Mouse (Mus musculus) liver, adult 2 months (tissue): ENCODE results near the gene Pdcd7. TPM values are rescaled to one million over a fixed set of nuclear protein-coding genes. Genes with fewer than 3 reads are reported as not detected.

ENCODE experiments used
- DNase-seq: peaks from one replicate; pipeline ENCODE4 v3.0.0-alpha.2; 2011; ENCODE audit warnings: low read depth, low spot score; ENCODE audit errors: extremely low read depth
- H3K27ac ChIP-seq: fragments of 200-500 bp; replicated peaks from 2 replicates; pipeline ENCODE4 v1.5.1; 2012; ENCODE audit warnings: low read depth, mild to moderate bottlenecking, control low read depth, inconsistent platforms, low read length; ENCODE audit not compliant: insufficient read depth
- H3K27me3 ChIP-seq: fragments of 200-500 bp; 2 replicates; pipeline ENCODE4 v1.6.1; 2012; ENCODE audit warnings: mild to moderate bottlenecking, moderate library complexity, low read length, inconsistent platforms; ENCODE audit not compliant: control insufficient read depth, insufficient read depth
- H3K36me3 ChIP-seq: fragments of 200-500 bp; 2 replicates; pipeline ENCODE4 v1.6.1; 2012; ENCODE audit warnings: low read length, inconsistent platforms; ENCODE audit not compliant: control insufficient read depth, insufficient read depth
- H3K4me1 ChIP-seq: fragments of 200-500 bp; 2 replicates; pipeline ENCODE4 v1.6.1; 2011; ENCODE audit warnings: low read length; ENCODE audit not compliant: control insufficient read depth, insufficient read depth
- H3K4me3 ChIP-seq: fragments of 200-500 bp; 2 replicates; pipeline ENCODE4 v1.5.1; 2011; ENCODE audit warnings: low read depth, mild to moderate bottlenecking, control low read depth, low read length, moderate library complexity; ENCODE audit not compliant: insufficient read depth
- H3K79me2 ChIP-seq: fragments of 200-500 bp; 2 replicates; pipeline ENCODE4 v1.6.1; 2012; ENCODE audit warnings: inconsistent platforms, mild to moderate bottlenecking, low read length, moderate library complexity; ENCODE audit not compliant: control insufficient read depth, insufficient read depth
- H3K9ac ChIP-seq: fragments of 200-500 bp; 2 replicates; pipeline ENCODE4 v1.6.1; 2012; ENCODE audit warnings: low read depth, mild to moderate bottlenecking, control low read depth, inconsistent platforms, low read length
- CTCF ChIP-seq: fragments of 200-500 bp; IDR thresholded peaks from 2 replicates; pipeline ENCODE4 v1.5.1; 2011; ENCODE audit warnings: low read depth, low read length, control low read depth
- POLR2A ChIP-seq: fragments of 200-500 bp; IDR thresholded peaks from 2 replicates; pipeline ENCODE4 v1.6.1; 2011; ENCODE audit warnings: low read length, control low read depth; ENCODE audit not compliant: insufficient read depth; ENCODE audit errors: extremely low read depth
- WGBS: fragments of 180-500 bp; shearing (Covaris S2); methylation state at CpG from one replicate; pipeline ENCODE4 v1.1.7; 2018; 5-methylcytosine and 5-hydroxymethylcytosine counted together
- polyA plus RNA-seq: library from polyadenylated mRNA; depleted of rRNA; stranded (reverse); fragments of >200 nt; gene quantifications from 2 replicates; pipeline ENCODE4 v1.2.3, GENCODE M21; 2012
- total RNA-seq: library from RNA; depleted of rRNA; stranded (reverse); fragments of >200 nt; gene quantifications from 2 replicates; pipeline ENCODE4 v1.2.3, GENCODE M21; 2014

The Pdcd7 gene
- total and polyA plus RNA-seq, 2 experiments: 4.5 to 5.6 TPM

DNA sequence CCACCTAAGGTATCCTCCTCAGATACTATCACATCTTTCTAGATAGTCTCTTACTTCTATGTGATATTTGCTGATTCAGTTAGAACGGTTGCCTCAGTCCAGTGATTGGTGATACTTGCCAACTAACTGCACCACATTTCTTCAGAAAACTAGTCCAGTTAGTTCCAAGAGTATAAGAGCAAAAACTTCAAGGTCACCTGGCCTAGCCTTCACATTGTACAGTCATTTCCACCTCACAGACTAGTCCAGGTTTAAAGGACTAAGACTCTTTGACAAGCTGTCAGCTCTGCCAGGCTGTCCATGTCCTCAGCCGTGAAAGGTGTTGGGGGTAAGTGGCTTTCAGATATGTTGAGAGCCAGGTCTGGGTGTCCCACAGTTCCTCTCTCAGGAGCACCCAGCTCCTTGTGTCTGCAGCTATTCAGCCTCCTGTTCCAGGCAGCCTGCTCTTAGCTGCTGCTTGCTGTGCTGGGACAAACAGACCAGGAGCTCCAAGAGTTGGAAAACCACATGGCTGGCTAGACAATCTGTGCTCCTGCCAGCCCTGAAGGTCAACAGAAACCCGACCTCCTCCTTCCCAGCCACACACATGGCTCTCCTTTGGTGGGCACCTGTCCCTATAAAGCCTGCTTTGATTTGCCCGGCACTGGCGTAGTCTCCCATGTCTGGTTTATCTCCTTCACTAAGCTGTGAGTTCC is 28.7 kb downstream of the Pdcd7 start:
- H3K4me1 ChIP-seq: no peaks in the 10 kb centered on the region
- no peak overlapping the region for H3K9ac ChIP-seq
- H3K4me3 ChIP-seq: no peak overlapping the region
- no peak overlapping the region for H3K27ac ChIP-seq
- H3K79me2 ChIP-seq: no peaks in the 10 kb centered on the region
- DNase-seq: no peak
- TF ChIP-seq POLR2A (no peak), CTCF (no peak)
- WGBS: 87% methylated on average over 5 of the region's 5 CpGs
- H3K36me3 ChIP-seq: no peaks in the 10 kb centered on the region
- H3K27me3 ChIP-seq: no peaks in the 10 kb centered on the region

DNA sequence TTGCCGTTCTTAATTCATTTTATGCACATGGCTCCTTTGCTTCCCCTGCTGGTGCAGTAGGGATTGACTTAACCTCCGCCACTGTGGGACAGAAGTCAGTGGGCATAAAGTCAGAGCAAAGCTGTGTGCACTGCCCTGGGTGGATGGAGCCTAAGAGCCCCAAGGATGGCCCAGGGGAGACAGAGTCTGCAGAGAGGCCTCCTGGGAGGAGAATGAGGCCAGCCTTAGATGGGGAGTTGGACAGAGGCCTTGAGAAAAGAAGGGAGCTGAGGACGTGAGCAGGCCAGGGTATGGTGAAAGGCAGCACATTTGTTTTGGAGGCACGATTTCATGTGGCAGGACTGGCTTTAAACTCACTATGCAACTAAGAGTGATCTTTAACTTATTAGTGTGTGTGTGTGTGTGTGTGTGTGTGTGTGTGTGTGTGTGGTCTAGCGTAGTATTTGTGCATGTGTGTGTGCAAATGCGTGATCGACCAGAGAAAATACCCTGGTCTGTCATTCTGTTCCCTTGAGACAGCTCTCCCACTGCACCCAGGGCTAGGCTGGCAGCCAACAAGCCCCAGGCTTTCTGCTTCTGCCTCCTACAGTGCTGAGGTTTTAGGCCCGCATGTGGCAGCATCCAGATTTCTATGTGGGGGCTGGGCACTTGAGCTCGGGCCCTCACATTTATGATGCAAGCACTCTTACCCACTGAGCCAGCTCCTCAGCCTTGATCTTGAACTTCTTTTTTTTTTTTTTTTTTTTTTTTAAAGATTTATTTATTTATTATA is 29.4 kb downstream of the Pdcd7 start:
- 88% methylated on average over 9 of the region's 9 CpGs for WGBS
- no peak for DNase-seq
- TF ChIP-seq CTCF: no peak
- no peak for TF ChIP-seq POLR2A
- H3K27ac ChIP-seq: no peak overlapping the region
- H3K27me3 ChIP-seq: no peaks in the 10 kb centered on the region
- H3K79me2 ChIP-seq: no peaks in the 10 kb centered on the region
- no peaks in the 10 kb centered on the region for H3K36me3 ChIP-seq
- no peak overlapping the region for H3K4me3 ChIP-seq
- no peaks in the 10 kb centered on the region for H3K4me1 ChIP-seq
- no peak overlapping the region for H3K9ac ChIP-seq

DNA sequence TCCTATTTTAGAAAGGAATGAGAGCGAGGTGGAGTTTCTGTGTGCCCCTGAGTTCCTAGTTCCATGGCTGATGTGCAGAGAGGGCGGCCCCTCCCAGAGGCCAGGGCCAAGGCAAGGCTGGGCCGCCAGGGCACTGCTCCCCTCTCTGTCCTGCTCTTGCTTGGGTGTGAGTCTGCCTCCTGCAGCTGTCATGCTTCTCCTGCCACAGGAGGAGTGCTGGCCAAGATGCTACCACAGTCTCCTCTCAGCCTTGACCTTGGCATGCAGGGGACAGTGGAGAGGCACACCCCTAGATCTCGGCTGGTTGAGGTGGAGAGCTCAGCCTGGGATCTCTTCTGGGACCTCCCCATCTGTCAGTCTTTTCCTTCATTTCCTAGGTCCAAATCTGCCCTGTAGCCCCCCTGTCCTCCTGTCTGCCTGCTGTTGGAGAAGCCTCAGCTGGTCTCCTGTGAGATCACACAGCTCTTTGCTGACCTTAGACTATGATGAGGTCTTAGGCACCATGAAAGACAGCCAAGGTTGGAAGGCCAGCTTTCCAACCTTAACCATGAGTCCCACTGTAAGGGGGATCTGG is 35.2 kb downstream of the Pdcd7 start:
- DNase-seq: no peak
- Histone ChIP-seq H3K4me1 (no peaks in the 10 kb centered on the region), H3K27me3 (no peaks in the 10 kb centered on the region), H3K79me2 (no peaks in the 10 kb centered on the region), H3K36me3 (no peaks in the 10 kb centered on the region), H3K4me3 (no peak overlapping the region), H3K27ac (no peak overlapping the region), H3K9ac (no peak overlapping the region)
- WGBS: 90% methylated on average over 4 of the region's 4 CpGs
- TF ChIP-seq POLR2A: no peak
- TF ChIP-seq CTCF: no peak

- Histone ChIP-seq H3K27ac (no peak overlapping the region), H3K27me3 (no peaks in the 10 kb centered on the region), H3K4me1 (no peaks in the 10 kb centered on the region), H3K4me3 (no peak overlapping the region), H3K79me2 (no peaks in the 10 kb centered on the region), H3K9ac (no peak overlapping the region), H3K36me3 (no peaks in the 10 kb centered on the region)
- TF ChIP-seq CTCF: no peak
- no peak for TF ChIP-seq POLR2A
- 77% methylated on average over 6 of the region's 6 CpGs for WGBS
- no peak for DNase-seq
Measured at GRCm38 (mm10) chr9:65382031-65382750, 36.3 kb downstream of the Pdcd7 start.

DNA sequence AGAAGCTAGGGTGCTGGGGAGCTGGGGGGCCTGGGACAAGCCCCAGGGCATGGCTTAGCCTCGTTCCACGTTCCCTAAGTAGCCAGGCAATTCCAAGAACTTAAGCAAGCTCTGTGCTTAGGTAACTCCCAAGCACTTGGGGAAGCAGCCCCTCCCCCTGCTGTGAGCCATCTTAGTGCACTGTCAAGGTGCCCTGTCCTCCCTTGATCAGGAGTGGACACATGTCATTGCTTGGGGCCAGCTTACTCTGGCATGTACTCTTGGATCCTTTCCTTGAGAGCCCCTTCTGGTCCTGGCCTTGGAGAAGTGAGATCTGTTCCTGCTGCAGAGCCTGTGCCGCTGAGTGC is 36.8 kb downstream of the Pdcd7 start:
- H3K4me3 ChIP-seq: no peak overlapping the region
- no peaks in the 10 kb centered on the region for H3K4me1 ChIP-seq
- H3K36me3 ChIP-seq: no peaks in the 10 kb centered on the region
- H3K27me3 ChIP-seq: no peaks in the 10 kb centered on the region
- WGBS: 85% methylated on average over 3 of the region's 3 CpGs
- H3K27ac ChIP-seq: no peak overlapping the region
- no peak for TF ChIP-seq CTCF
- TF ChIP-seq POLR2A: no peak
- H3K9ac ChIP-seq: no peak overlapping the region
- DNase-seq: no peak
- H3K79me2 ChIP-seq: no peaks in the 10 kb centered on the region
